Mouse (Mus musculus): Measurements from ENCODE around the gene Kcnn3.
A peak's percentile ranks its signal among the peaks of the same experiment; 100 is the strongest.

Kcnn3 gene

DNA sequence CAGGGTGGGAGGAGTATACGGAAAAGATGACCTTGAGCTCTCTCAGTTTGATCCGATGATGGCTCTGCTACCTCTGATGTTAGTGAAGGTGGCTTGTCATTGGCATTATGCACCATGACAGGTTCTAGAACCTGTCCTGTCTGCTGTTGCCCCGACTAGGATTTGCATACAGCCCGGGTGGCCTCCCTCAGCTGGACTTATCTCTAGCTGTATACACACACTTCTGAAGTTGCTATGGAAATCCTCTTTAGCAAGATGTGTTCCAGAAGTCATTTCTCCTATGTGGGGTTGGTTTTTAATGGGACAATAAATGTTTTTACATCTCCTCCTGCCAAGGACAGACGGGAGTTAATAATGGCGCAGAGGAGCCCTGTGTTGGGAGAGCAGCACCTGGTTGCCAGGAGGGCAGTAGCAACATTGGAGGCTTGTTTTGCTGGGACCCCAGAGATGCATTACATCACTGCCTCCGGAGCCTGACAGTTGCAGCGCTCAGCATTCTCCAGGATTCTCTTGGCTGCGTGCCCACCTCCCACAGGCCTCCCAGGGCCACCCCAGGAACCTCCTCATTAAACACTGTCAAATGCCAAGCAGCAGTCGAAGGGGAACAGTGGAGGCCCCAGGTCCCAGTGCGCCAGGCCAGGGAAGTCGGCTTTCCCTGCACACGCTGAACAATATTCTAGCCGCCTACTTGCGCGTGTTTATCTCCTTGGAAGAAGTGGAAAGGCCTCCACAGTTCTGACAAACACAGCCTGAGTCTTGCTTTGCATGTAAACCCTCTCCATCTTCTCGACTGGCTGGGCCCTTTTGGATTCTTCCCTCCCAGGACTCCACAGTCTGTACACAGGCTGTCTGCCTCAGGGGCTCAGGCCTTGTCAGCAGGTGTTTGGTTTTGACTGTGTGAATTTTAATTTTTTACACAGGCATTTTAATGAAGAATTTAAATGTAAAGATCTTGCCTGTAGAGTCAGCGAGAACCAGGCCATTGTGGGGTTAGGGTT, 93.9 kb downstream of the Kcnn3 start:
- DNase-seq (ENCODE audit: low spot score) = peak; percentile 31

DNA sequence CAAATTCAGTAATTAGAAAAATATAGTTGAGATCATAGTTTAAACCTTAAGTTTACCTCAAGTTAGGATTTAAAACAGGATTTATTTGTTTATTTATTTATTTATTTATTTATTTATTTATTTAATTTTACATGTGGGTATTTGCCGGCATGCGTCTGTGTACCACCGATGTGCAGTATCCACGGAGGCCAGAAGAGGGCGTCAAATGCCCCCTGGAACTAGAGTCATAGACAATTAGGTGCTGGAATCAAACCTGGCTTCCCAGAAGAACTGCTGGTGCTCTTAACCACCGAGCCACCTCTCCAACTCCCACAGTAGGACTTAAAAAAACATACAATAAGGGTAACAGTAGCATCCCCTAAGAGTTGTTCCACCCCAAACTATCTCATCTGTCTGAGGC, 96.9 kb downstream of the Kcnn3 start:
- no peak for DNase-seq (ENCODE audit: low spot score)

DNA sequence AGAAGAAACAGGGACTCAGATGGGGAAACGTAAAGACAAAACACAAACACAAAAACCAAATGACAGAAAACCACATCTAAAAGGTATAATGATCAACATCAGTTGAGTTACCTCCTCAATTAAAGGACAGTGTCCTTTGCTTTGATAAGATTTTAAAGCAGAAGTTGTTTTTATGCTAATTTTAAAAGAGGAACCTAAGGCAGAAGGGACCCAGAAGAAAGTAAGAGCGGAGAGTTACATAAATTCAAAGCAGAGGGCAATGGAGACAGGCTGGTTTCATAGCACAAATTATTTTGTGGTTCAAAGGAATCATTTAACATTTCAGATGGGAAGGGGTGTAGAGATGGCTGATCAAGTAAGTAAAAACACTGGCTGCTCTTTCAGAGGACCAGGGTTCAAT, 97.4 kb downstream of the Kcnn3 start:
- DNase-seq (ENCODE audit: low spot score) = no peak

DNA sequence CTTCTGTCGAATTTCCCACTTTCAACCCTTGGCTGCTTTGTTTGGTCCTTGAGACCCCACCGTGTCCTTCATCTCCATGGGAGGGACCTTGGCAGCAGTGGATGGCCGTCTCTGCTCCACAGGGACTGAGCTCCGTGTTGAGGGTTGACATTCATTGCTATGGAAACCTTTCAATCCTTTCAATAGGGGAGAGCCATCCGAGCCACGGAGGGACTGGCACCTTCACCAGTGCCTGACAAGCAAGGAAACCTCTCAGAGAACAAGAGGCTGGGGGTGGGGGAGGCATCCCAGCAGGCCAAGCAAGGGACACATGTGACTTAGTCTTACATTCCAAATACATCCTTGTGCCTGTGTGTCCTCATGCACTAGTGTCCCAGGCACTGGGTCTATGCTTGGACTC, 102.9 kb downstream of the Kcnn3 start:
- DNase-seq (ENCODE audit: low spot score) = peak; percentile 54

DNA sequence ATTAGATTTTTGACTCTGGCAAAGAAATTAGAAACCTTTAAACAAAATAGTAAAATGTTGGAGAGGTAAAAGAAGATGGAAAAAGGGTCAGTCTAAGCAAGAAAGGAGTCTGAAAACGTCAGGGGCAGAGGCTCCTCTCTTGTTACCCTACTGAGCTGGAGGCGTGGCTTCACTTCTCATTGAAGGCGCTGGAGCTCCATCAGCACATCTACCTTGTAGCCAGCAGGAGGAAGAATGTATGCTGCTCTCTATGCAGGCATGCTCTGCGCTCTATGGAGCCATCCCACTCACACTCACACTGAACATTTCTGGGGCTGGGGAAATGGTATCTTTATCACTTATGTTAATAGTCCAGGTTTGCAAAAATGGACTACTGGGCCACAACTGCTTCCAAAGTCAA, 103.6 kb downstream of the Kcnn3 start:
- peak; percentile 62 for DNase-seq (ENCODE audit: low spot score)

DNA sequence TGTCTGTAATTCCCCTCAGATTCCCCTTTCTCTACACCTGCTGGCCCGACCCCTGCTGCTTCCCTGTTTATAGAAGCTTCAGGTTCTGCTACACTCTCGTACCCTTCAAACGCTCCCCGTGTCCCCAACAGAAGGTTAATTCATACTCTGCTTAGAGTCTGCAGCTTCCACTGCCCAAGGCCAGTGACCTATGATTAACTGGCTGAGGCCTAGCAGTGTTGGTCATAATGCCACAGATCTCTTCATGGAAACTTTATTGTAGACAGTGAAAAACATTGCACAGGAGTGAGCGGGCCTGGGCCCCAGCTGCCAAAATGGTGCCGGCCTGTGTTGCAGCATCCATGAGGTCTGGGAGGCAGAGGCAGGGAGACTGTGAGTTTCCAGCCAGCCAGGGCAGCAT, 104.0 kb downstream of the Kcnn3 start:
- DNase-seq (ENCODE audit: low spot score) = no peak

DNA sequence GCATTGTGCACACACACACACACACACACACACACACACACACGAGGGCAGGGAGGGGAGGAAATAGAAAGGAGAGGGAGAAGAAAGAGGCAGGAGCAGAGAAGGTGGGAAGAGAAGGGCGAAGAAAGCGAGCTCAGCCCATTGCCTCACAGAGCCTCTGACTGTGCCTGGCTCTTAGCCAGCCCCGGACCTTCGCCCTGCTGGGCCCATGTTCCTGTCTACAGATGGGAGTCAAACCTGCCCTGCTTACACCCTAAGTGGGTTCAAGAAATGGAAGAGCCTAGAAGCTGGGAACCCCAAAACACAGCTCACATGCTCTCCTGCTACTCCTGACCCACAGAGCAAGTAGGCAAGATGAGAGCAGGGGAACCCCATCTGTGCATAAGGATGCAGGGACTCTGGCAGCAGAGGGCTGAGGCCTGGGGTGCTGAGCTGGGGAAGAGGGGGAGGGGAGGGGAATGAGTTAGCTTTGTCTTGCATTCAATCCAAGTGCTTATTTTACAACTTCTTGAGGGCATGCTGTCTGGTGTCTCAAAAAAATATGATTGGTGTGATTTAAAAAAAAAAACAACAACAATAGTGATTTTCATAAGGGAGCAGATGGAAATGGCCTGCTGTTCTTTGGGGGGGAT, 105.0 kb downstream of the Kcnn3 start:
- no peak for DNase-seq (ENCODE audit: low spot score)

DNA sequence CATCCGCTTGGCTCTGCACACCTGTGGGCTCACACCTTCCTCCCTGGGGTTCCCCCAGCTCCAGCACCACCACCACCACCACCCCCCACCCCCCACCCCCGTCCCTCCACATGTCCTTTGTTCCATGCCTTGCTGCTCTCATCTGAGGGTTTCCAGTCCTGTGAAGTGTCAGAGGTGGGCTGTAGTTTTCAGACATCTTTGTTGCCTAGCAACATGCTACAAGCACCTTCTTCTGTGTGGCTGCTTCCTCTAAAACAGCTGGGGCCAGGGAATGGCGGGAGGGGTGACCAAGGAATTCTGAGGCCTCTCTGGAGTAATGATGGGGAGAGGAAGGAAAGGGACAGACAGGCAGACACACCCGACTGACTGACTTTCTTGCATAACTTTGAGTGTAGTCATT, 106.6 kb downstream of the Kcnn3 start:
- DNase-seq (ENCODE audit: low spot score) = peak; percentile 17

DNA sequence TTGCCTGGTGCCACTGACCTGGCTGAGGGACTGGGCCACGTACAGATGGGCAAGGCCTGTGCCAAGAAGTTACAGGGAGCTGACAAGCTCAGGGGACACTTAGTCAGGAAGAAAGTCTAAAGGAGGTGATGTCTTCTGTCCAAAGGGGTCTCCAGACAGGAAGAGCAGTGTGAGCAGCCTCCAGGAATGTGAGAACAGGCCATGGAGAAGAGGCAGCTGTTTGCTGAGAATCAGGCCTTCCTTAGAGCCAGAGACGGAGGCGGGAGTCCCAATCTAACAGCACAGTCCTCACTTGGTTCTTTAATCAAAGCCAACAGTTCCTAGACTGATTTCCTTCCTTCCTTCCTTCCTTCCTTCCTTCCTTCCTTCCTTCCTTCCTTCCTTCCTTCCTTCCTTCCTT, 109.8 kb downstream of the Kcnn3 start:
- DNase-seq (ENCODE audit: low spot score) = no peak

DNA sequence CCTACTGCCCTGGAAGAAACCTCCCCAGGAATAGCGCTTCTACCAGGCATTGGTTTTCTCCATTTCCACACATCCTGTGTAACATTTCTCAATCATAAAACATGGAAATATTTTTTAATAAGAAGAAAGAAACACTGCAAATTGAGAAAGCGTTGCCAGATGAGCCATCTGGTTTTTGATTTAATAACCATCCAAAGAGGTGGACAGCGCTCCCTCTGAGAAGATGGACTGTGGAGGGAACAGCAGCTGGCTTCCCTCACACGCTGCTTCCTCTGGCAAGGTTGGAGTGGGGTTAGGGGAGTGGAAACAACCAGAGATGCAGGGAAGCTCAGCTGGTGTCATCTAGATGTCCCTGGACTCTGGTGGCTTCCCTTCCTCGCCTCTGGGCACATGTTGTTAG, 111.8 kb downstream of the Kcnn3 start:
- DNase-seq (ENCODE audit: low spot score) = no peak

DNA sequence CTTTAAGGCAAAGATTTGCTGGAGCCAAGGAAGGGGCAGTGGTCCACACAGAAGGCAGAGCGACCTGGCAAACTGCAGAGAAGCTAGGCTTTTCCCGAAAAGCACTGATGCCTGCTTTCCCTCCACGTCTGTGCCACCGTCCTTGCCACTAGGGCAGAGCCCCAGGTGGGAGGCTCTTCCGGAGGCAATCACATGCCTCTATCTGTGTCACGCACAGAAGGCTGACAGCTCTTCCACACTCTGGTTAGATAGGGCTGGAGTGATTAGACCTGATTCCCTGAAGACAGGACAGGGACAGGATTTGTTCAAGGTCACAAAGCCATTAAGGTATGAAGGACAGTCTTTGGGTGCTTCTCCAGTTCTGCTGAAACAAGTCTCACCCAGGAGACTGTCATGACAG, 113.6 kb downstream of the Kcnn3 start:
- DNase-seq (ENCODE audit: low spot score) = no peak

DNA sequence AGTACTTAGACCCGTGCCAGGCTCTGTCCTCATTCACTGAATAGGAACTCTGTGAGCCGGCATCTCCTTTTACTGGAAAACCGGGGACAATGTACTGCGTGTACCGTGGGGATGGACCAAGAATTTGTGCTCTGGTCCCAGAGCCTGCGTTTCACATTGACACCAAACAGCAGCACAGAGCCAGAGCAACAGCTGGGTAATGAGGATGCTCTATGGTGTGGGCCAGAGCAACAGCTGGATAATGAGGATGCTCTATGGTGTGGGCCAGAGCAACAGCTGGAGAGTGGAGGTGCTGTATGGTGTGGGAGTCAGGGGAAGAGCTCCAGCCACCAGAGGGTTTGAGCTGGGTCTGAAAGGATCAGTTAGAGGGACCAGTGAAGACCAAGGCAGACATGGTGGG, 114.0 kb downstream of the Kcnn3 start:
- DNase-seq (ENCODE audit: low spot score) = no peak

DNA sequence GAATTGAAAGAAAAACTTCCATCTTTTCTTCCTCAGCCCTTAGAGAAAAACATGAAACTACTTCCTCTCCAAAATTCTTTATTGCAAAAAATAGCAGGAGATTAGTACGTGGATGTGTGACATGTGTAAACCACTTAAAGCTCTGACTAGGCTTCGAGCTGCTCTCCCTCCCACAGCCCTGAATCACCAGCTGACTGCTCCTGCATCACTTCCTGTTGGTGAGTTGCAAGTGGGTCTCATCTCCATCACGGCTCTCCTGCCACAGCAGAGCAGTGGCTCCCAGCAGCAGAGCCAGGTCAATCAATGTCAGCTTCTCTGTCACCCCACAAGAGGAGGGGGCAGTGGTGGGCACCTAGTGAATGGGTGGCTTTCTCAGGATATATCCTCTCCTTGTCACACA, 120.8 kb downstream of the Kcnn3 start:
- no peak for DNase-seq (ENCODE audit: low spot score)

DNA sequence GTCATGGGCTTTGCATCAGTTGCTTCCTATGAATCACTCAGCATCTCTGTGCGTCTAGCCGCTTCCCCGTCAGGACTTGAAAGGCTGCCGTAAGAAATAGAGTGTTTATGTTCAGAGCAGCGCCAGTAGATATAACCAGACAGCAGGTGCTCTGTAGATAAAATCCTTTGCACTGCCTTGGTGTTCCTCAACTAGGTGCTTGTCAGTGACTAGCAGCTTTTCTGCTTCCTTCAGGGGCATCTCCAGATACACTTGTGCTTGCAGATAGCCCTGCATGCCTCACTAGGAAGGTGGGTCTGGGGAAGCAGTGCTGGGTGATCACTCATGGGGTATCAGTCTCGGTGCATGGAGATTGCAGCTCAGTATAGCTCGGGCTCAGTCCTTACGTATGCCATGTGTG, 123.4 kb downstream of the Kcnn3 start:
- DNase-seq (ENCODE audit: low spot score) = no peak

DNA sequence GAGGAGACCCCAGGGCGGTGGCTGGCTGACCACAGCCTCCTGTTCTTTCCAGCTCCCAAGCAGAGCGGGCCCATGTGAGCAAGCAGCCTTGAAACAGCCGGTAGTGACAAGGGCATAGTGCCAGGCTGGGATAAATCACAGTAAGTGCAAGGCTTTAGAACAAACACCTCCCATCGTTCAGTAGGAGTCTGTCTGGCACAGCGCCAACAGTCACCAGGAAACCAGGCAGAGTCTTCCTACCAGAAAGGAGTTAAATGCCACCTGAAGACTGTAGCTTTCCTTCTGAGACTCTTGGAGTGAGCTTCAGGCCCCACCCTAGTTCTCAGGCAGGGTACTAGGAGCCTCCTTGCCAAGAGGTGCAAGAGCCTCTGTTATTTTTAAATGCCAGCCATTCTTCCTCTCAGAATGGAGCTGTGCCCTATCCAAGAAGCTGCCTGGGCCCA, 126.9 kb downstream of the Kcnn3 start:
- DNase-seq (ENCODE audit: low spot score) = peak; percentile 24

DNA sequence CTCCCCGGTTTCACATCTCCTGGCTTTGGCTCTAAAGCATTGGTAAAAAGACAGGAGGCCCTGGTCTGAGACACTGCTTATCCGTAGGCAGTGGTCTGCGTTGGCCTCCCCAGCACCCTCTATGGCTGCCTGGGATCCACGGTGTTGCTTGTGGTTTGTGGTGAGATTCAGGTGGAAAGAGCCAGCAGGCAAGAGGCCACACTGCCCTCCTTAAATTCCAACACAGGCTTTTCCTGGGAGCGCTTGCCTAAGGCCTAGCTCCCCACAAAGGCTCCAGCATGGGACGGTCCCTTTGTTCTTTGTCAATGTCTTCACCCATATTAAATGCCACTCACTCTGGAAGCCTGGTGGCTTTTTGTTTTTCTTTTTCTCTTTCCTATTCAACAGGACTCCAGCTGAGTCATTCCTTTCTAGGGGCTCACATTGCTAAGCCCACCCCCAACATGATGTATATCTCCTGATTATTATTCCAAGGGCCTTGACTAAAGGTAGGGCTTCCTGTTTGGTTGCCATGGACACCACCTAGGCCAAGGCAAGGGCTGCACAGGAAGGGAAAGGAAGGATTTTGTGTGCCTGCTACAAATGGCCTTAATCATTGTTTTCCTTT, 127.4 kb downstream of the Kcnn3 start:
- peak; percentile 80 for DNase-seq (ENCODE audit: low spot score)

DNA sequence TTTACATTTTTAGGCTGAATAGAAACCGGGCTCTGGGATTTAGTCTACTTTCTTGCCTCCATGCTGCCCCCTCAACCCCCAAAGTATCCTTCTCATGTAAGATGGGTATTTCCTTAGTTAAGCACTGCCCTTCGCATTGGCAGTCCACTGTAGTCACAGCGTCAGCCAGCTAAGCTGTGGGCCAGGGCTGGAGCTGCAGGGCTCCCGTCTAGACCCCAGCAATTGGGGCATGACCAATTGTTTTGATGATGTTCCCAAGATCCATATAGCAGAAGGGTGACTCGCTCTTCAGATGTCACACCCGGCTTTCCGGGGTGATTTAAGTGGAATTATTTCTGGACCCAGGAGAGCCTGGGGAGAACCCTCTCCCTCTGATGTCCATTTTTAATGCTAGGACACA, 129.9 kb downstream of the Kcnn3 start:
- DNase-seq (ENCODE audit: low spot score) = no peak

DNA sequence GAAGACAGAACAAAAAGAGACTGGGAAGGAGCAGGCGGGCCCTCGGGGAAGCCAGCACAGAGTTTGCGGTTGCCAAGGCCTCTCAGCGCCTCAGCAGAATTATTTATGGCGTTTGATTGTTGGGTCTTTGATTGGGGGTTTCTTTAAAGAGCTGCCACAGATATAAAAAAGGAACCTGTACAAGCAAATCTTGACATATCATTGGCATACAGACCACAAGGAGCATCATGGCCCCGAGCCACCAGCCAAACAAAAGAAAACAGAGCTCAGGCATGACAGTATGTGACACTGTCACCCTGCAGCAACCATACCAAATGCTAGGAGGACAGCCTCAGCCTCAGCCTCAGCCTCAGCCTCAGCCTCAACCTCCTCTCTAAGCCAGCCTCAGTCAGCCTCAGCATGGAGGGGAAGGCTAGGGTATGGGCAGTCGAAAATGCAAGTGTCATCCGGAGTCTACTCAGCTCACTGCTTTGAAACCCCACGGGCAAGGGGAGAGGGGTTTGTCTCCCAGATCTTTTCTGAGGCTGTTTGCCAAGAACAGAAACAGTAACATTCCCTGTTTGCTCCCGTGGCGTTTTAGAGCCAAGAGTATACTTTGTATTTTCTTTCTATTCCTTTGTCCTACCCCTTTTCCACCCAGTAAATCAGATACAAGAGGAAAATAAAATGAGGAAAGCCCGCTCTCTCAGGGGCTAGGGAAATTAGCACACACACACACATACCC, 133.4 kb downstream of the Kcnn3 start:
- peak; percentile 28 for DNase-seq (ENCODE audit: low spot score)

DNA sequence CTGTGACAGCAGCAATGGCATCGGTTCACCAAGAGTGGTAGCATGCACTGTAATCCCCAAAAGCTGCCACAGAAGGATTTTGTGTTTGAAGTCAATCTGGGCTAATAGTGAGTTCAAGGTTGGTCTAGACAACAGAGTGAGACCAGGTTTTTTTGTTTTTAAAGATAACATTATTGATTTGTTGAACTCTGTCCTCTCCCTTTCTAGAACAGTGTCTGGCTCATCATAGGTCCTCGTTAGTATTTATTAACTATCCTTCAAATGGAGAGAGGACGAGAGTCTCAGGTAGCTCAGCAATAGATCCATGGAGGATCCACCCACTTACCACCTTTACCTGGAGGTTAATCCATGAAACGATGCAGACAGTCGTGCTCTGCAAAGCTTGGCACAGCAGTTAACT, 137.1 kb downstream of the Kcnn3 start:
- no peak for DNase-seq (ENCODE audit: low spot score)

DNA sequence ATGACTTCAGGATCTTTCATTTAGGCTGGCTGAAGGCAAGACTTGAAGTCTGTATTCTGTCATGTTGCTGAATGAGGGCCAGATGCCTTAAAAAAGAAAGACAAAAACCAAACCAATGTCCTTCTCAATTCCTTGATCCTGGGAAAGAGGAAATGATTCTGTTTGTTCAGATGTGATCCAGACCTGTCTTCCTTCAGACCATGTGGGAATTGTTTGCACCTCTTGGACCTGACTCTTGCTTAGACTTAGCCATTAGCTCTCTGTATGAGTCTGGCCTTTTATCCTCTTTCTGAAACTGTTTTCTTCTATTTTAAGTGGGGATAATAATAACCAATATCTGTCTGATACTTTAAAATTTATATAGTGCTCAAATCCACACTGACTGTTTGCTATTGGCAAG, 138.5 kb downstream of the Kcnn3 start:
- DNase-seq (ENCODE audit: low spot score) = no peak

DNA sequence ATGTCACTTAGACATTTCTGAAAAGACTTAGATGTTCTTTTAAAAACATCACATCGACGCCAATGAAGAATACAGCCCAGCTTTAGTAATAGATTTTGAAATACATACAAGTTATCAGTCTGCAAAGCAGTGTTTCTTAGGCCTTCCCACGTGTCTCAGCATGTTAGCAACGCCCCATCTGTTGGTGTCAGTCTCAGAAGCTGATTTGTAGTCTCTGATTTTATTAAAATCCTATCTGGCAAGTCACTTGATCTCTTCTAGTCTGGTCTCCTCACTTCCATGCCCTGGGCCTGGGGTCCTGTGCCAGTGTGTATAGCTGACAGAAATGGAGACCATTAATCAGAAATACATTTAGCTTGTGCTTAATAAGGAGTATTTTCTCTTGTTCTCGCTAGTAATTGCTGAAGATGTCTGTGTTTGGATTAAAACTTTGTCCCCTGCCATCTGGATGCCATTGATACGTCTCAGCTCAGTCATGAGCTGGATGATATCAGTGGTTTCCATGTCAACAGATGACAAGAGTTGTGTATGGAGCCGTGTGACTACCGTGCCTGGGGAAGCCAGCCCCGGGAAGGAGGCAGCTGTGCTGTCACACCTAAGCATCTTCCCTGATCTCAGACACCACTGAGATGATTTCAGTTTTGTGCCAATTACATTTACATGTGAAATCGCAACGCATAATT, 140.1 kb downstream of the Kcnn3 start:
- DNase-seq (ENCODE audit: low spot score) = no peak

DNA sequence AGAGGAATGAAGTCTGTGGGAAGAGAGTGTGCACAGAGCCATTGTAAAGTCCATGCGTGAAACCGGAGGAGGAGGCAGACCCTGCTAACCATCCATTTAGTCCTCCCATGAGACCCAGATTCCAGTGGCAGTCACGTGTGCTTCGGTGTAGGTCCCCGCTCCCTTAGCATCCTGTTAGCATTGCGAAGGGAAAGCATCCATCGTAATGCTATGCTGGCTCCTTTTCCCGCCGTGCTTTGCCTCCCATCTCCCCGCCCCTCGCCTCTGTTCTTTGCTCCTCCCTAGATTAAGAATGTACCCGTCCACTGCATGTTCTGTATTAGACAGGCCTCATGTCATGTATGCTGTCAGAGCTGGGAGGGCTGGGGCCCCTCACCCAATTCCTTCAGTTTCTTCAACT, 144.8 kb downstream of the Kcnn3 start:
- DNase-seq (ENCODE audit: low spot score) = peak; percentile 40

All from embryo, embryonic 10.5 days (tissue).